Mouse (Mus musculus) testis, postnatal 10 days (tissue): ENCODE measurements around the gene Kcnj4.

Experiments
- DNase-seq: peaks from one replicate; pipeline ENCODE4 v3.0.0; 2021; ENCODE audit warnings: low spot score

Gene Kcnj4

GRCm38 (mm10) chr15:79504707-79505452 lies at the start of gene Kcnj4:
Gene Kcnj4 (minus strand): TSS chr15:79505241.
- DNase-seq: no peak

GRCm38 (mm10) chr15:79552566-79552965 lies 47.5 kb upstream of the Kcnj4 start:
- no peak for DNase-seq

DNA sequence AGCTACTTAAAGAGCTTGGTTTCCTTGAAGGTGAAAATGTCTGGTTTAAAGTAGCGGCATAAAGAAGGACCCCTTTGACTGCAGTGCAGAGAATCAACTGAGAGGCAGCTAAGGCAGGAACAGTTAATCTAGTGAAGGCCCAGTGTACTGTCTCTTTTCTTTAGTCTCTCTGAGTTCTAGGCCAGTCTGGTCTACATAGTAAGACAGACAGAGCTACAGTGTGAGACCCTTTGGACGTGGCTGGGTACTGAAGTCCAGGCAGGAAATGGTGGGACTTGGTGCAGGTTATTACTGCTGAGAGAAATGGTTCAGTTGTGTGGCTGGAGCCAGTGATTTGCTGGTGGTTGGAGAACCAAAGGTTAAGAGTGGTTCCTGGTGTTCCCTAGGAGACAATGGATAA lies 43.2 kb upstream of the Kcnj4 start:
- DNase-seq: no peak

GRCm38 (mm10) chr15:79547289-79547820 lies 42.3 kb upstream of the Kcnj4 start:
- no peak for DNase-seq

DNA sequence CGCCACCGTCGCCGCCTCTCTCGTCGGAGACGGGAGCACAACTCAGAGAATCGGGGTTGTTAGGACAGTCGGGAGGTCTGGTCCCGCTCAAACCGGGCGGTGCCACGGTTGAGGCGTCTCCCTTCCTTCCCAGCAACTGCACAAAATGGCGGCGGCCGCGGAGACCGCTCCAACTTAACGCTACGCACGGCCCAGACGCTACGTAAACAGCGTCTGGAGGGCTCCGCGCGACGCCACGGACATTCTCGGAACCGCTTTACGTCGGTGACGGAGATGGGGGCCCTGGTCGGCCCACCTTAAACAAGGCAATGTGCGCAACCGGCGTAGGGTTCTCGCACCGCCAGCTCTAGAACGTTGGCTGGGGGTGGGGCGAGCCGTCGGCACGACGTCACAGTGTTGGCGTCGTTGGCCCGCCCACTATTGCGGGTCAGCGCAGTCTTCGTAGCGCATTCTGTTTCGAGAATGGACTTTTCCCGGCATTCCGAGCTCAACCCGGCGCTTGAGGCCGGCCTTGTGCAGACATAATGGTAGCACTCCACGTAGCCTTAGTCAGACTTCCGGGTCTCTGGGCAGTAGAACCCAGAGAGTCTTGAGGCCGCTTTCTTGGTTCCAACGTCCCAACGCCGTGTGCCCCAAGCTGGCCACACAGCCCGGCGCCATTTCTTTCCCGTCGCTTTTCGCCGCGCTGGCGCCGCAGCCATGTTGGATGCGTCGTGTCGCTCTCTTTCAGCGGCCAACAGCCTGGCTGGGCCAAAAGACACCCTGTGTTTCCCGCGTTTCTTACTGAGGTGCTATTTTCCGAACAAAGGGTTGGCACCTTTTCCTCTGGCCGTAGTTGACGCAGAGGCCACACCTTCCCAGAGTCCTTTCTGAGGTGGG lies 41.6 kb upstream of the Kcnj4 start, which contains the start of gene Ddx17:
Gene Ddx17 (minus strand): TSS at position 332 of the 879 bp plus-strand sequence.
- peak; percentile 99 for DNase-seq

DNA sequence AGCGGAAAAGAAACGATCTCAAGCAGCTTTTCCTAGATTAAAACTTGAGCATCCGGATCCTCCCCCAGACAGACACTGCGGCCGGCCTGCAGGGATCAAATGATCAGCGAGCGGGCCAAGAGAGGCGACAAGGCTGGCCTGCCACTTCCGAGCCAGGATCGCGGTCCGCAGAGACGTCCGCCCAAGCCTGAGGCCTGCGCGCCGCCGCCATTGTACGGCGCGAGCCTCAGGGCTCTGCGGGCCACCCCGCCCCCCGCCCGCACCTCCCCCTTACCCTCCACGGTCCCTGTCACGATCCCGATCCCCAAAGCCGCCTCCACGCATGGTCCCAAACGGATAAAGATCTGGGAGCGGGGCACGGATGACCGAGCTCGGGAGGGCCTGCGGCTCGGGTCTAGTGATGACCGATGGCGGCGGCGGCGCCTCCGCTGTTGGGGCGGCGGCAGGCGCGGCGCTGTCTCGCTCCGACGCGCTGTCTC lies 40.9 kb upstream of the Kcnj4 start:
- peak; percentile 83 for DNase-seq

DNA sequence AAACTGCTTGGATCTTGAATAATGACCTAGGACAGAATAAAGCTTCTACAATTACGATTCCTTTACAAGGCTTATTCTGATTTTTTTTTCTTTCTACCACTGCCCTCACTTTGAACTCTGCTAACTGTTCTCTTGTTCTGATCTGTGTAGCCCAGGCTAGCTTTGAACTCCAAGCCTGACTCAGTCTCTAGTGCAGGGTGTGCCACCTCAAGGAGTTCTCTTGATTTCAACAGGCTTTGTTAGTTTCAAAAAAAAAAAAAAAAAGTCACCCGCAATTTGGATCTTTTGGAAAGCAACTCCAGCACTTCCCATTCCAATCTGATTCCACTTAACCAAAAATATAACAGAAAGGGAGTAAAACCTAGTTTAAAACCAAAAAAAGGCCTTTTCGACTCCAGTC lies 40.5 kb upstream of the Kcnj4 start:
- no peak for DNase-seq

DNA sequence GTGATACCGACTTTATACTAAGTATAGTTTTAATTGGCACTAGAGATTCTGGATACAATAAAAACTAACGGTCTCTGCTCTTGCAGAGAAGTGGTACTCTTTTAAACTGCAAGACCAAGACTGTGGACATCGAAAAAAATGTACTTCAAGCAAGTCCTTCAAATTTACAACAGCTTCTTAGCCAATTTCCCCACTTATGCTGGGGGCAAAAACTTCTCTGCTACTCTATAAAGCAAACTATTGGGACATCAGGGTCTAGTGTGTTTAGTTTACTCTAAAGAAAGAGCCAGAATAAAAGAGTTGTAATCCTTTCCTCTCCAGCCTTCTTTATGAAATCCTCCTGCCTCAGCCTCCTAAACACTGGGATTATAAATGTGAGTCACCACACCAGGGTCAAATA lies 38.9 kb upstream of the Kcnj4 start:
- no peak for DNase-seq

GRCm38 (mm10) chr15:79533796-79534195 lies 28.8 kb upstream of the Kcnj4 start:
- no peak for DNase-seq

GRCm38 (mm10) chr15:79529935-79530334 lies 24.9 kb upstream of the Kcnj4 start:
- DNase-seq: no peak

DNA sequence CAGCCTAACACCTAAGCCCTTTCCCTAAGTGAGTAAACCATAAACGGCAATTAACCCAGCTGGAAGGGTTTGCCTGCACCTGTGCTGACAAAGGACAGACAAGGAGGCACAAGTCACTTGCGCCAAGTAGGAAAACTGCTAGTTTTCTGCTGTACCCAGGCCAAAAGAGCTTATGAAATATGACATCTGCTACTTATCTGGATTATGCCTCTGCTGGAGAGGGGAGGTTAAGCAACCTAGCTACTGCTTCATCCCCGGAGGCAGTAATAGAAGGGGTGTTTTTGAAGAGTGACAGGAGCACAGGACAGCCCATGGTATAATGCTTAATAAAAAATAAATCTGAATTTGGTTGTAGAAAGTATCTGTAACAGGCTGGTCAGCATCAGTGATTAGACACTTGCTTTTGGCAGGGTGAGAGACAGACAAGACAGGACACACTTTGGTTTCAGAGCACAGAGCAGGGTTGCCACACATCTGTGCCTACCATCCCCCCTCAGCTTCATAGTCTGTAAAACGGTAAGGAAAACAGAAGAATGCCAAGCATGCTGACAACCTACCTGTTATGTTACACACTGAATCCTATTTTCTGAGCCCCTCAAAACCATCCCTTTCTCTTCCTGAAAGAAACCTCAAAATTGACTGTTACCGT lies 23.1 kb upstream of the Kcnj4 start:
- no peak for DNase-seq

DNA sequence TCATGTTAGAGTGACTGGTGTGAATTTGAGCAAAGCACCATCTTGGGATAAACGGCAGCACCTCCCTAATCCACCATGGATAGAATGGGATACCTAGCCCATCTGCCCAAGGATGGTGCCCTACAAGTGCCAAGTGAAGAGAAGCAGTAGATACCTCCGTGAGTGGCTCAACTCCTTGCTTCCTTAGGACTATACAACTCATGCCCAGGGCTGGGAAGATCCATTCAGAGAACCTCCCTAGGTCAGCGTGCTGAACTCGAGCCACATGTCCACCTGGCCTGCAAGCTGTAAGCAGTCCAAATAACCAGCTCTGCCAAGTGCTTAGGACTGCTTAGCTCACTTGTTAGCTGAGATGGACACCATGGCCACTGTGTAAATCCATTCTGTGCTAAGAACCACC lies 22.2 kb upstream of the Kcnj4 start:
- DNase-seq: no peak

DNA sequence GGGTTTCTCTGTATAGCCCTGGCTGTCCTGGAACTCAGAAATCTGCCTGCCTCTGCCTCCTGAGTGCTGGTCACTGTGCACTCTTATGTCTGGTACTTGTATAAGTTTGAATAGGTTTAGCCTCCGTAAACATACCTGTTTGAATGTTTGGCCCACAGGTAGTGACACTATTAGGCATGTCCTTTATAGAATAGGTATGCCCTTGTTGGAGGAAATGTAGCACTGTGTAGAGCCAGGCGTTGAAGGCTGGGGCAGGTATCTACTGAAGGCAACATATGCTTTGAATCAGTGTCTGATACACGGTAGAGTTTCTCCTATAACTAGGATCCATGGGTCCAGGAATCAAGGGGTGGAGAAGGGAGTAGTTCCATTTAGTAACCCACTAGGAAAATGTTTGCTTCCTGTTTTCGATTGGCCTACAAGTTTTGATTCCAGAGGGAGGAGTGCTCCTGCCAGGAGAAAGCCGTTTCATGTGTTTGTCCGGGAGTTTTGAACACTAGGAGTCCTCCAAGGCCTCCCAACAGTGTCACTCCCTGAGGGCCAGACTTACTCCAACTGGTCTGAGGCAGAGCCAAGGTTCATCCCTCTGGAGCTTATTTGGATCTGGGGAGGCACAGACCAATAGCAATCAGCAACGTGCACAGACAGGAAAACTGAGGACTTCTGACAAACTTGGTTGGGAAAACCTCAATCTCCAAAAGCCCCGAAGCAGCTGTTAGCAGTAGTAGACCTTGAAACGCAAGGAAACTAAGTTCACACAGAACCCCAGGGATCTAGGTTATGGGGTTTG lies 21.1 kb upstream of the Kcnj4 start:
- DNase-seq: peak; percentile 36

DNA sequence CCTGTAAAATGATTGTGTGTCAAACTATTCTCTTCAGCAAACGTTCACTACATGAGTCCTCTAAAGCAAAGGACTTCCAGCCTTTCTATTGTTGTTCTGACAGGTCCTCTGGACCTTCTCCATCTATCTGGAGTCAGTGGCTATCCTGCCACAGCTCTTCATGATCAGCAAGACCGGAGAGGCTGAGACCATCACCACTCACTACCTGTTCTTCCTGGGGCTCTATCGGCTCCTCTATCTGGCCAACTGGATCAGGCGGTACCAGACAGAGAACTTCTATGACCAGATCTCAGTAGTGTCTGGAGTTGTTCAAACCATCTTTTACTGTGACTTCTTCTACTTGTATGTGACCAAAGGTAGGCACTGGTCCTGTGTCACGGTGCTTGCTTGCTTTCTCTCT lies 20.5 kb upstream of the Kcnj4 start:
- peak; percentile 36 for DNase-seq

DNA sequence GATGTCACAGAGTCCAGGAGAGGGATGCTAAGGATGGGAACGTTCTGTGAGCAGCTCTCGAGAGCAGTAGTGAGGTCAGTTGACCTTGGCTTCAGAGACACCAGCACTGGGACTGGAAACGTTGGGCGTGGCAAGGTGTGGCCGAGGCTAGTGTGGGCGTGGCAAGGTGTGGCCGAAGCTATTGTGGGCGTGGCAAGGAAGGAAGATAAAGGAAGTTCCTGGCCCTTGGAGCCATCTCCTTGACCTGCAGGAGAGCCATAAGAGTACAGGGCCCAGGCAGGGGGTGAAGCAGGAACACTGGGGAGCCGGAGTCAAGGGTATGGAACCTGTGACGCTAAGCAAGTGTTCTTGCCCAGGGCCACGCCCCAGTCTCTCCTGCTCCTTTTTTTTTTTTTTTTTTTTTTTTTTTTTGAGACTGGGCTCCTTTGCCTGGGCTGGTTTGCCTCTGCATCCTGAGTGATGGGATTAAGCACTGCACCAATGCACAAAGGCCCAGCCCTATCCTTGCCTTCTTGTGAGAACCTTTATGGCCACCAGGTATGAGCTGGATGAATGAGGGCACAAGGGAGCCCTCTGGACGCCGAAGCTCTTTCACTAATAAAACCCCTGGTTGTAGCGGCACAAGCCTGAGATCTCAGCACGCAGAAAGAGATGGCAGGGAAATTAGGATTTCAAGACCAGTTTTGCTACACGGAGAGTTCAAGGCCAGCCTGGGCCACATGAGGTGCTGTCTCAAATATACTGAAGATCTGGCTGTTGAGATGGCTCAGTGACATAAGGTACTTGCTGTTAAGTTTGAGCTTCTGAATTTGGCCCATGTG lies 14.6 kb upstream of the Kcnj4 start:
- DNase-seq: no peak

DNA sequence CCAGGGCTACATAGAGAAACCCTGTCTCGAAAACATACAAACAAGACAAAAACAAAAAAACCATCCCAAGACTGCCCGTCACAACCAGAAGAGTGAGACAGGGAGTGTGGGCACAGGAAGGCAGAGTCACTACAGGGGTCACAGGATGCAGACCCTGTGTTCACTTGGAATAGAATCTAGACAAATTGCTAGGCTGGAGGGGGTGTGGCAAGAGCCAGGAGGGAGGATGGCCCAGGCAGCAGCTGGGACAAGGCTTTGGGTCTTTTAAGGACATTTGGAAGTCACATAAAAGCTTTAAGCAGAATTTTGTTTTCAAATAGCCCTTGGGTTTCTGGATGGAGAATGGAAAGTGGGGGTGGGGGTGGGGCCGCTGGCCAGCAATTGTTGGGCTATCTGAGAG lies 13.5 kb upstream of the Kcnj4 start:
- no peak for DNase-seq

- DNase-seq: no peak
Observed at GRCm38 (mm10) chr15:79517710-79518109, 12.7 kb upstream of the Kcnj4 start.

DNA sequence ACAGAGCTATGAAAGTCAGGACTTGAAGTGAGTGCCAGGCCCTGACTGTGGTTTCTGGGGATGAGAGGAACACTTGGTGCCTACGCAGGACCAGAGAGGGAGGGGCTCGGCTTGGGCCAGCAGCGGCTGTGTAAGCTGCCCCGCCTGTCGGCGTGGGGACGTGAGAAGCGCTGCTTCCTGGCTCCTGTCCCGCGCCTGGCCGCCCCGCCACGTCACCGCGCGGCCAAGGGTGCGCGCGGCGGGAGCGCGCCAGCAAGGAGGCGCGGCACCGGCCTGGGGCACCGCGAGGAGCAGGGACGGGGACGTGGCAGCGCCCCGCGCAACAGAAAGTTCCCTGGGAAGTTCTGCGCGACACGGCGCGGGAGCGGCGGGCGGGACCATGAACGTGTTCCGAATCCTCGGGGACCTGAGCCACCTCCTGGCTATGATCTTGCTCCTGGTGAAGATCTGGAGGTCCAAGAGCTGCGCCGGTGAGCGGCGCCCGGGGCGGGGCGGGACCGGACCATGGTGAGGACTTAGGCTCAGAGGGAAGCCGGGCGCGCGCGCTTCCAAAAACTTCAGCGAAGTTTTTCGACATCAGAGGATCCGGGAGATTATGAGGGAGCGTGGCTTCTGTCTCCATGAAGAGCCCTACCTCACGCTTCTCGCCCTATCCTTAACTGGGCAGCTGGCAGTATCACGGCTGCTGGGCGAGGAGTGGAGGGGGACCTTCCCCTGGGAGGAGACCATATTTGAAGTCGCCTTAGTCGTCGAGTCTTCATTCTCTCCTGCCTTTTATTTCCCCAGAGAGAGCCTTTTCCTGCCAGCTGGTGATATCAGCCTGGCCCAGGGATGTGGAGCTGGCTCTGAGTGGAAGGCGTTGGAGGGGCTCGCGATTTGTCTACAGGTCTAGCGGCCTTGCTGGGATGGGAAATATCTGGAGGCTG lies 11.4 kb upstream of the Kcnj4 start, which contains the start of gene Kdelr3:
Gene Kdelr3 (plus strand): TSS at position 241 of the 926 bp plus-strand sequence.
- peak; percentile 85 for DNase-seq

- DNase-seq: peak; percentile 81
Observed at GRCm38 (mm10) chr15:79513940-79514339, 8.9 kb upstream of the Kcnj4 start.
